Mouse (Mus musculus): ENCODE results near the gene Gm8947.
A peak's percentile ranks its signal among the peaks of the same experiment; 100 is the strongest.
"Not testable (repeated sequence)": the region's sequence is repeated elsewhere in the genome, so short reads cannot be mapped to it uniquely, and the experiment has no call there.

Gene Gm8947

DNA sequence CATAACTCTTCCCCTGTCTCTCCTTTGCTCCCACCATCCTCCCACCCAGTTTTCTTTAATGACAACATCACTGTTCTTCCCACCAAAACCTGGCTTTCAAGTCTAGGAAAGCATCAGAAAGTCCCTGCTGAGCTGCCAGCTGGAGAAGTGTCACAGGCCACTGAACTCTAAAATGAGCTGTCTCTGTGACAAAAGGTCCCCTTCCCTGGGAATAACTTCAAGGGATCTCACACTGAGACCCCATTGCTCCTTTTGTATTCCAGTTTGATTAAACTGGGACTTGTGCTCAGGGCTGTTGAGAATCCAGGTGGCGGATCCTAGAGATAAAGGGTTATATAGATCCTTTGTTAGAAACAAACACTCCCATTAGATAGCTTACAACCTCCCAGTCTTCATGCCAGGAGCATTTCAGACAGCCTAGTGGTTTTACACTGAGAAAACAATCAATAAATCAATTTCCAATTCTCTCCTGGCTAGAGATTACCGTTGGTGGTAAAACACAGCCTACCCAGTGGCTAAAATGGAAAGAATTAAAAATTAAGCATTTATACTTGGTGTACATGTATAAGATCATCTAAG is 13.6 kb upstream of the Gm8947 start:
- ATAC-seq (ENCODE audit: insufficient number of reproducible peaks, low FRiP score, low TSS enrichment), result no peak

- ATAC-seq (ENCODE audit: insufficient number of reproducible peaks, low FRiP score, low TSS enrichment), result no peak
Observed at GRCm38 (mm10) chr1:151180167-151180566, 12.0 kb upstream of the Gm8947 start.

- ATAC-seq (ENCODE audit: insufficient number of reproducible peaks, low FRiP score, low TSS enrichment), result not testable (repeated sequence)
Observed at GRCm38 (mm10) chr1:151182266-151182665, 9.9 kb upstream of the Gm8947 start, which contains the start of gene Gm47985. Gene Gm47985, plus strand, starts transcription at chr1:151182537.

DNA sequence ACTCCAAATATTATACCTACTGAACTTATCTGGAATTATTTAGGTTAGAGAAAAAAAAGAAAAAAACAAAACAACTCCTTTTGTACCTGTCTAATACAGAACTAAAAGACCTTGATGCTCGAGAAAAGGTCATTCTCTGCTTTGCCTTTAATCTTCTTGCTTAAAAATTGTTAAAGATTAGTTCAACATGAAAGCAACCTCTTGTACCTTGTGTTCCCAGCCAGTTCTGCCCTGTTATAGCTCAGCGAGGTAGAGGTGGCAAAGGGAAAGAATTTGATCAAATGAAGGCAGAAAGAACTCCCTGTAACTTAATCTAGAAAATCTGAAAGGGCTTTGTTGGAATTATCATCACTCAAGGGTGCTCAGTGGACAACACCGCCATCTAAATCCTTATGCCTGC is 6.0 kb upstream of the Gm8947 start:
- peak; percentile 26; the same call in 1 of the 2 replicates for ATAC-seq (ENCODE audit: insufficient number of reproducible peaks, low FRiP score, low TSS enrichment)

DNA sequence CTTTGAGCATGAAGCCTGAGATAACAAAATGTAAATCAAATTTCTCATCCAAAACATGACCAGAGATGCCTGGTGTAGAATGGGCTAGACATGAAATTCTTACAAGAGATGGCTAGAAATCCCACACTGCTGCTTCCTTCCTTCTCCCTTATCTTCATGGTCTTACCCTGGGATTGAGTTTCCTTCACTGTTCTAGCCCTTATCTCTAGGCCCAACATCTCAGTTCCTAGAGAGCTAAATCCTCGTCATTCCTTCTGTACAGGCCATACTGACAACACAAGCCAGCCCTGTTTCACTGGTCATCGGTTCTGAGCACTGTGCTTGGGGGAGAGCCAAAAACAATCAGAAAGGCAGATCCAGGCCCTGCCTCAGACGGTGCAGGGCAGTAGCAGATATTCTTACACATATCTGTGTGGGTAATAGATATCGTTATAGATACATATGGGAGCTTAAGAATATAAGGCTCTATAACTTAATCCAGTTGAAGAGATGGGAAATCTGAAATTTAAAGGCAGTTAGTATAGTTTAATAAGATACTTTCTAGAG is 5.2 kb upstream of the Gm8947 start:
- ATAC-seq (ENCODE audit: insufficient number of reproducible peaks, low FRiP score, low TSS enrichment), result not testable (repeated sequence)

- no peak for ATAC-seq (ENCODE audit: insufficient number of reproducible peaks, low FRiP score, low TSS enrichment)
Observed at GRCm38 (mm10) chr1:151188469-151188868, 3.7 kb upstream of the Gm8947 start.

- ATAC-seq (ENCODE audit: insufficient number of reproducible peaks, low FRiP score, low TSS enrichment), result not testable (repeated sequence)
Observed at GRCm38 (mm10) chr1:151192739-151193138, 563 bp downstream of the Gm8947 start.

DNA sequence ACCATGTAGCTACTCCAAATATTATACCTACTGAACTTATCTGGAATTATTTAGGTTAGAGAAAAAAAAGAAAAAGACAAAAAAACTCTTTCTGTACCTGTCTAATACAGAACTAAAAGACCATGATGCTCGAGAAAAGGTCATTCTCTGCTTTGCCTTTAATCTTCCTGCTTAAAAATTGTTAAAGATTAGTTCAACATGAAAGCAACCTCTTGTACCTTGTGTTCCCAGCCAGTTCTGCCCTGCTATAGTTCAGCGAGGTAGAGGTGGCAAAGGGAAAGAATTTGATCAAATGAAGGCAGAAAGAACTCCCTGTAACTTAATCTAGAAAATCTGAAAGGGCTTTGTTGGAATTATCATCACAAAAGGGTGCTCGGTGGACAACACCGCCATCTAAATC is 3.8 kb downstream of the Gm8947 start:
- ATAC-seq (ENCODE audit: insufficient number of reproducible peaks, low FRiP score, low TSS enrichment), result not testable (repeated sequence)

GRCm38 (mm10) chr1:151196690-151197089 is 4.5 kb downstream of the Gm8947 start:
- ATAC-seq (ENCODE audit: insufficient number of reproducible peaks, low FRiP score, low TSS enrichment), result not testable (repeated sequence)

GRCm38 (mm10) chr1:151198120-151198519 is 5.9 kb downstream of the Gm8947 start, which contains the start of gene Gm47995:
Gene Gm47995, plus strand, starts transcription at chr1:151198448.
- ATAC-seq (ENCODE audit: insufficient number of reproducible peaks, low FRiP score, low TSS enrichment), result not testable (repeated sequence)

DNA sequence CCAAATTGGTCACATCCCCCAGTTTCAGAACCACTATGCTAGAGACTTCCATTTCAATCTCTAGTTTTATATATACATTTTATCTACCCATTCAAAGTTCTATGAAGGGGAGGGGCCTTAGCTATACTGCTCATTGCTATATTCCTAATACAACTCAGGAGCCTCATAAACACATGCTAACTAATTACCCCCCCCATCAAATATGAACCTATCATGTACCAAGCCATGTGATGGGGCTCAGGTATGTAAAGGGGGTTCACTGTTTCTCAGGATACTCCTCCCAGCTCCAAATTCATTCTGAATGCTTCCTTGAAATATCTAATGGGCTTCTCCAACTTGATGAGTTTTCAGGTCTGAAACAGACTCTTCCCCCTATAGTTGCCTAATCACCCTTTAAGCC is 8.4 kb downstream of the Gm8947 start:
- peak; percentile 45; the same call in 1 of the 2 replicates for ATAC-seq (ENCODE audit: insufficient number of reproducible peaks, low FRiP score, low TSS enrichment)

DNA sequence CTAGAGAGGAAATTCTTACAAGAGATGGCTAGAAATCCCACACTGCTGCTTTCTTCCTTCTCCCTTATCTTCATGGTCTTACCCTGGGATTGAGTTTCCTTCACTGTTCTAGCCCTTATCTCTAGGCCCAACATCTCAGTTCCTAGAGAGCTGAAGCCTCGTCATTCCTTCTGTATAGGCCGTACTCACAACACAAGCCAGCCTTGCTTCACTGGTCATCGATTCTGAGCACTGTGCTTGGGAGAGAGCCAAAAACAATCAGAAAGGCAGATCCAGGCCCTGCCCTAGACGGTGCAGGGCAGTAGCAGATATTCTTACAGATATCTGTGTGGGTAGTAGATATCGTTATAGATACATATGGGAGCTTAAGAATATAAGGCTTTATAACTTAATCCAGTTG is 10.6 kb downstream of the Gm8947 start:
- not testable (repeated sequence) for ATAC-seq (ENCODE audit: insufficient number of reproducible peaks, low FRiP score, low TSS enrichment)

- ATAC-seq (ENCODE audit: insufficient number of reproducible peaks, low FRiP score, low TSS enrichment), result not testable (repeated sequence)
Observed at GRCm38 (mm10) chr1:151203818-151204217, 11.6 kb downstream of the Gm8947 start, which contains the start of gene 3110040M04Rik. Gene 3110040M04Rik, plus strand, starts transcription at chr1:151204121.

DNA sequence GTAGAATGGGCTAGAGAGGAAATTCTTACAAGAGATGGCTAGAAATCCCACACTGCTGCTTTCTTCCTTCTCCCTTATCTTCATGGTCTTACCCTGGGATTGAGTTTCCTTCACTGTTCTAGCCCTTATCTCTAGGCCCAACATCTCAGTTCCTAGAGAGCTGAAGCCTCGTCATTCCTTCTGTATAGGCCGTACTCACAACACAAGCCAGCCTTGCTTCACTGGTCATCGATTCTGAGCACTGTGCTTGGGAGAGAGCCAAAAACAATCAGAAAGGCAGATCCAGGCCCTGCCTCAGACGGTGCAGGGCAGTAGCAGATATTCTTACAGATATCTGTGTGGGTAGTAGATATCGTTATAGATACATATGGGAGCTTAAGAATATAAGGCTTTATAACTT is 16.3 kb downstream of the Gm8947 start:
- peak; percentile 36; the same call in 1 of the 2 replicates for ATAC-seq (ENCODE audit: insufficient number of reproducible peaks, low FRiP score, low TSS enrichment)

DNA sequence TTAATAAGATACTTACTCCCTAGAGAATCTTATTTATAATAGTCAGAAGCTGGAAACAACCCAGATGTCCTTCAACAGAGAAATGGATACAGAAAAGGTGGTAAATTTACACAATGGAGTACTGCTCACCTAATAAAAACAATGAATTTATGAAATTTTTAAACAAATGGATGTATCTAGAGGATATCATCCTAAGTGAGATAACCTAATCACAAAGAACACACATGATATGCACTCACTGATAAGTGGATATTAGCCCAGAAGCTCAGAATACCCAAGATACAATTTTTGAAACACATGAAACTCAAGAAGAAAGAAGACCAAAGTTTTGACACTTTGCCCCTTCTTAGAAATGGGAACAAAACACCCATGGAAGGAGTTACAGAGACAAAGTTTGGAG is 16.8 kb downstream of the Gm8947 start:
- ATAC-seq (ENCODE audit: insufficient number of reproducible peaks, low FRiP score, low TSS enrichment), result not testable (repeated sequence)

- not testable (repeated sequence) for ATAC-seq (ENCODE audit: insufficient number of reproducible peaks, low FRiP score, low TSS enrichment)
Observed at GRCm38 (mm10) chr1:151209824-151210355, 17.7 kb downstream of the Gm8947 start, which contains the start of gene Gm47996. Gene Gm47996, plus strand, starts transcription at chr1:151210131.

GRCm38 (mm10) chr1:151211666-151212065 is 19.5 kb downstream of the Gm8947 start:
- ATAC-seq (ENCODE audit: insufficient number of reproducible peaks, low FRiP score, low TSS enrichment), result not testable (repeated sequence)

DNA sequence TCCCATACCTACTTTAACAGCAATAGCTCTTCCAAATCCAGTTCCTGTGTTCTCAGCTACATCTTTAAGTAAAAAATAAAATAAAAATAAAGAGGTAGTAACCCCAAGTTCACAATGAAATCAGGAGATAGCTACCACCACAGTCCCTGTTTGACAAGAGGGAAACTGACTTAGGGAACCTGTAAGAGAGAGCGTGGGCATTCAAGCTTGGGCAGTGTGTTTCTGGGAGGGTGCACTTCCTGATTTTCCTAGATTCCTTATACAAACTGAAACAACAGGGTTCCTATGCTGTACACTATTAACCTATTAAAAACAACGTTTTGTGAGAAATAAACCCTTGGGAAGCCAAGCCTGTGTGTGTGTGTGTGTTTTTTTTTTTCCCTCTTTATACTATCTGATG is 22.7 kb downstream of the Gm8947 start:
- ATAC-seq (ENCODE audit: insufficient number of reproducible peaks, low FRiP score, low TSS enrichment), result no peak

- ATAC-seq (ENCODE audit: insufficient number of reproducible peaks, low FRiP score, low TSS enrichment), result no peak
Observed at GRCm38 (mm10) chr1:151215985-151216384, 23.8 kb downstream of the Gm8947 start.

- no peak for ATAC-seq (ENCODE audit: insufficient number of reproducible peaks, low FRiP score, low TSS enrichment)
Observed at GRCm38 (mm10) chr1:151216417-151216816, 24.2 kb downstream of the Gm8947 start.

DNA sequence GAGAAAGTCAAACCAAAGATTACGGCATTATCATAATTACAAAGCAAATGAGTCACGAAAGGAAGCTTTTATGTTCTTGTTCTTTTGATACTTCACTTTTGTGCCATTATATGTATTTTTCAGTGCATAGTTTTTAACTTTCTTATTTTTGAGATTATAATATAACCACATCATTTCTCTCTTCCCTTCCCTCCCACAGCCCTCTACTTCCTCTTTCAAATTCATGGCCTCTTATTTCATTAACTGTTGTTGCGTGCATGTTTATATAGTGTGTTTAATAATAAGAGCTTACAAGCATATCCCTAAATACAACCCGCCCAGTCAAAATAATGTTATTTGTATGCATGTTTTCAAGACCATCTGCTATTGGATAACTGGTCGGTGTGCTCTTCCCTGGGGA is 26.9 kb downstream of the Gm8947 start:
- no peak for ATAC-seq (ENCODE audit: insufficient number of reproducible peaks, low FRiP score, low TSS enrichment)

DNA sequence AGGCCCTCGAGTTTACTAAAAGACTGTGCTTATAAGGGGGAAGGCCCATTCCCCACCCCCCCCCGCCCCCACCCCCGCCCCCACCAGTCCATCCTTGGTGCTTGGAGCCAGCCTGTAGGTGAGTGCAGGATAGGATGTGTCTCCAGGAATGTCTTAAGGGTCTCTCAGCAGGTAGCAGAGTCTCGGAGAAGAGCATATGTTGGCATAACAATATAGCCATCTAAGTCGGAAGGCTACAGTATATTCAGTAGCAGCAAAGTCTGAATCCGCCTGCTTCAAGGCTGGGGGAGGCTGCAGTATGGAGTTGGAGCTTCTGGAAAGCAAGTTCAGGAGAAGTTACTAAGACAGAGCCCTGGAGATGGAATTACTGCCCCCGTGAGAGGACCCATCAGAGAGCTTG is 27.9 kb downstream of the Gm8947 start:
- ATAC-seq (ENCODE audit: insufficient number of reproducible peaks, low FRiP score, low TSS enrichment), result no peak
